Mouse (Mus musculus): ENCODE data around the gene Ifnar2.

DNA sequence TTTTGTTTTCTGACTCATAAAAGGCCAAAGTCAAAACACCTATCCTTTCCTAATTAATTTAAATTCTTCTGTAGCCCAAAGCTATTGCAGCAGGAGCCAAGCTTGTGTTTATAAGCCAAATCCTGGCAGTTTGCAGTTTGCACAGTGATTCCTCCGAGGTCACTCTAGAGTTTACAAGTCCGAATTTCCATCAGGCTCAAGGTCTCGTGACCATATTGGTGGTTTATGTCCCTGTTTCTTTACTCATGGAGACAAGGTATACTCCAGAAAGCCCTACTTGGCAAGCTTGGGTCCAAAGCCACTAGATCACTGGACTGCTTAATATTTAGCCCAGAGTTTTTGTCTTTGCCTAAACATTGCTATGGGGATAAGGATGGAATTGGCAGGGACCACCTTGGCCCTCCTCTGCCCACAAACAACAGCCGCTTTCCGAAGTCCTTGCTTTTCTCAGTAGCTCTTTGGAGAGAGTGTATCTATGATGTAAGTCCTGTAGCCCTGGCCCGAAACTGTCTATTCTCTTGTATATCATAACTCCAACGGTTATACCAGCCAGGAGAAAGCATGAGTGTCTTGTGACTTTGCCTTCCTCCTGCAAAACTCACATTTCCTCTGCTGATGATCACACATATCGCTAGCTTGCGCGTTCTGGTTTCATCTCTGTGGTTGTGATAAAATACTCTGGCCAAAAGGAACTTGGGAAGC is 14.0 kb downstream of the Ifnar2 start:
- TF ChIP-seq POLR2A (IDR thresholded peaks at IDR 0.05; ENCODE audit: borderline replicate concordance, extremely low read depth, low read depth, low read length) (no peak), CTCF (IDR thresholded peaks at IDR 0.05; ENCODE audit: insufficient read depth, low read length) (no peak)

Data from lung, adult 2 months (tissue).